Mouse (Mus musculus) liver, embryonic 13.5 days (tissue): ENCODE measurements around the gene Pde4b. TPM values are rescaled to one million over a fixed set of nuclear protein-coding genes. Genes with fewer than 3 reads are reported as not detected.

ENCODE experiments used
- ATAC-seq: fragments of 200-750 bp; cut with Nextera tagmentation; 2 replicates; pipeline ENCODE4 v1.8.0; 2017; ENCODE audit warnings: low read depth, mild to moderate bottlenecking, moderate number of reproducible peaks, moderate library complexity
- DNase-seq: peaks from one replicate; pipeline ENCODE4 v3.0.0; 2022
- H3K27ac ChIP-seq: fragments of 300-500 bp; sonication (generic); 2 replicates; pipeline ENCODE4 v1.5.1; 2015; ENCODE audit warnings: moderate library complexity, mild to moderate bottlenecking, inconsistent platforms
- H3K27me3 ChIP-seq: fragments of 300-500 bp; sonication (generic); 2 replicates; pipeline ENCODE4 v1.6.1; 2015; ENCODE audit warnings: mild to moderate bottlenecking, inconsistent platforms
- H3K36me3 ChIP-seq: fragments of 300-500 bp; sonication (generic); 2 replicates; pipeline ENCODE4 v1.6.1; 2015; ENCODE audit warnings: mild to moderate bottlenecking, inconsistent platforms
- H3K4me1 ChIP-seq: fragments of 300-500 bp; sonication (generic); replicated peaks from 2 replicates; pipeline ENCODE4 v1.6.1; 2015; ENCODE audit warnings: inconsistent platforms
- H3K4me2 ChIP-seq: fragments of 300-500 bp; sonication (generic); 2 replicates; pipeline ENCODE4 v1.6.1; 2015; ENCODE audit warnings: inconsistent platforms, mild to moderate bottlenecking, moderate library complexity
- H3K4me3 ChIP-seq: fragments of 300-500 bp; sonication (generic); replicated peaks from 2 replicates; pipeline ENCODE4 v1.5.1; 2015; ENCODE audit warnings: mild to moderate bottlenecking, inconsistent platforms
- H3K9ac ChIP-seq: fragments of 300-500 bp; sonication (generic); 2 replicates; pipeline ENCODE4 v1.6.1; 2015; ENCODE audit warnings: mild to moderate bottlenecking, inconsistent platforms
- H3K9me3 ChIP-seq: fragments of 300-500 bp; sonication (generic); replicated peaks from 2 replicates; pipeline ENCODE4 v1.6.1; 2016; ENCODE audit warnings: inconsistent platforms
- WGBS: fragments of 180-500 bp; shearing (Covaris S2); methylation state at CpG from one replicate; pipeline ENCODE4 v1.1.7; 2015; ENCODE audit not compliant: insufficient replicate concordance; 5-methylcytosine and 5-hydroxymethylcytosine counted together
- polyA plus RNA-seq: library from polyadenylated mRNA; unstranded; fragments of >200 nt; fragmentation: Nextera tagmentation; extraction: Ambion mirVana; gene quantifications from 2 replicates; pipeline ENCODE4 v1.2.1, GENCODE M21; 2015

The Pde4b gene
- polyA plus RNA-seq, 1 experiment from 2014 or later, result 2.2 TPM

DNA sequence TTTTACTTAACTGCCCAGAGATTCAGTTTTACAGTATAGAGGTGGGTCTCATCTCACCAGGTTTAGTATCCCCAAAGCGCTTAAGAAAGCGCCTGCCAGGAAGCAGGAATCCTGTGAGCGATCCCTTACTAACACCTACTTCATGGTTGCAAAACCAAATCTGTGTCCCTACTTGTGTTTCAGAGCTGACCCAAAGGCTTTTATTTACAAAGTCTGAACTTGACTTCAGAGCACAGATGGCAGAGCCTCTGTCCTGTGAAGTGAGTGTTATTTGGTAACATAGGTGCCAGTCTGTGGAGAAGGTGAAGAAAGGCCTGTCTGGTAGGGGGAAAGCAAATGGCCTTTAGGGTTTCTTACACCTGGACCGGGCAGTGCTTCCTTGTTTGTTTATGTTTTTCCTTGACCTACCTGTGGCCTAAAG, 486.0 kb downstream of the Pde4b start:
- H3K9me3 ChIP-seq, result no peaks in the 10 kb centered on the region

DNA sequence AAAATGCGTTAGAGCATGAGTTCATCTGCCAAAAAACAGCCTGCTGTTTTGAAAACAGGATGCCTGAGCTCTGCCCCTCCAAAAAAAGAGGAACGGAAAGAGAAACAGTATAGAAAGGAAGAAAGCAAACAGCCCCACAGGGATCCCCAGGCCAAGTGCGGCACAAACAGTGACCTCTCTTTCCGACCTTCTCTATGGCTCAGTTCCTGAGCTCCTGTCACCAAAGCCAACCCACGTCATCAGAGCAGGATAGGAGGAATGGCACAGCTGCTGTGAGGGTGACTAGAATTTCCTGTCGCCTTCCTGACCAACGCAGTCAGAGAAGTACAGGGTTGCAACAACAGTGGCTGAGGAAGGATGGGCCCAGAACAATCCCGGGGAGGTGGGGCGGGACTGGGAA, 486.9 kb downstream of the Pde4b start:
- no peak for ATAC-seq
- 32% methylated on average over 9 of the region's 9 CpGs for WGBS
- Histone ChIP-seq H3K36me3 (no peaks in the 10 kb centered on the region), H3K9me3 (no peaks in the 10 kb centered on the region), H3K27me3 (no peaks in the 10 kb centered on the region), H3K4me3 (no peak overlapping the region), H3K27ac (no peak overlapping the region), H3K9ac (no peak overlapping the region), H3K4me2 (0 out of 2 replicates have a peak overlapping the region, but pooled peaks have one; percentile 6), H3K4me1 (peaks cover 82% of the 10 kb centered on the region)
- no peak for DNase-seq

More for the DNA sequence above, 486.0 kb downstream of the Pde4b start:
- H3K4me3 ChIP-seq, result no peak overlapping the region
- 72% methylated on average over 4 of the region's 4 CpGs for whole genome bisulfite sequencing
- H3K4me2 ChIP-seq, result peak overlapping the region; percentile 65; the same call in 1 of the 2 replicates
- DNase-seq, result no peak
- no peak for ATAC-seq
- H3K4me1 ChIP-seq, result peaks cover 87% of the 10 kb centered on the region
- no peak overlapping the region for H3K9ac ChIP-seq
- no peaks in the 10 kb centered on the region for H3K27me3 ChIP-seq
- H3K27ac ChIP-seq, result no peak overlapping the region
- H3K36me3 ChIP-seq, result no peaks in the 10 kb centered on the region

DNA sequence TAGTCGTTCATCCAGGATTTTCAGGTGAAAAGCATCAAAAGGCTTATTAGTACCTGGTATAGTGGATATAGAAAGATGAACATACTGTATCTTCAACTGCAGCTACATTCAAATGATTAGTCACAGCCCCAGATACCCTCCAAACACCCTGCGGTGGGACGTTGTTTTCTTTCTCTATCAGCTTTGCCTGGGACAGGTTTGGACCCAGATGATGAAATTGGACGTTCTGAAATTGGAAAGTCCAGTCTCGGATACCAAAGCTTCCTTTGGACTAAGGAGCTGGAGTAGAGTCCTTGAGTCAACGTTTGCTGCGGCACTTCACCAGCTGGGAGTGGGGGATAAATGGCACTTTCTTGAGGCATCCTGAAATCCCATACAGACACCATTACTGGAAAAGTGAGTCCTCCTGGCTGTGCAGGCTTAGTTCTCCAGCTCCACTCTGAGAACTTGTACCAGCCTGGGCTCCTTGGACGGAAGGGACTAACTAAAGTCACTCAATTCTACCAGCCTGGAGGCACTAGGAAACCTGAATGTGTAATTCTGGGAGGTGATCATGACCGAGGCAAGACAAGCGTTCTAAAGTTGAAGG, 487.4 kb downstream of the Pde4b start:
- Histone ChIP-seq H3K36me3 (no peaks in the 10 kb centered on the region), H3K9me3 (no peaks in the 10 kb centered on the region), H3K27ac (no peak overlapping the region), H3K4me3 (no peak overlapping the region), H3K27me3 (no peaks in the 10 kb centered on the region), H3K4me1 (peaks cover 78% of the 10 kb centered on the region), H3K4me2 (no peak overlapping the region), H3K9ac (no peak overlapping the region)
- DNase-seq, result no peak
- 65% methylated on average over 10 of the region's 10 CpGs for WGBS
- no peak for ATAC-seq

DNA sequence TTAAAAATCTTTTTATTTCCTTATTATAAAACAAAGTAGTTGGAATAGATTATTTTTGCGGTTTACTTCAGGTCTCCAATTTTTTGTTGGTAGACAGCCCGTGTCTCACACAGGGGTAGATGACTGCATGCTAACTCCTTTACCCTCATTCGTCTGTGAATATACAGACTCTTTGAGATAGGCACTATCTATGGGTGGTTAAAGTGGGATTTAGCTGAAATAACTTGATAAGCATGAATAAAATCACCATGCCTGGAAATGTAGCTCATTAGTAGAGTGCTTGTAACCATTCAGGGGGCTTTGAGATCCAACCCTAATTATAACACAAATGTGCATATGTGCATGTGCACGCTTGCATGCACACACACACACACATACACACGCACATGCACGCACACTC, 488.8 kb downstream of the Pde4b start:
- H3K4me3 ChIP-seq, result no peak overlapping the region
- no peaks in the 10 kb centered on the region for H3K27me3 ChIP-seq
- H3K27ac ChIP-seq, result no peak overlapping the region
- no peak overlapping the region for H3K4me2 ChIP-seq
- no peaks in the 10 kb centered on the region for H3K36me3 ChIP-seq
- peak; percentile 39; the same call in 1 of the 2 replicates for ATAC-seq
- no peaks in the 10 kb centered on the region for H3K9me3 ChIP-seq
- H3K4me1 ChIP-seq, result peaks cover 83% of the 10 kb centered on the region
- no peak overlapping the region for H3K9ac ChIP-seq
- DNase-seq, result no peak
- 64% methylated on average over 6 of the region's 6 CpGs for whole genome bisulfite sequencing

DNA sequence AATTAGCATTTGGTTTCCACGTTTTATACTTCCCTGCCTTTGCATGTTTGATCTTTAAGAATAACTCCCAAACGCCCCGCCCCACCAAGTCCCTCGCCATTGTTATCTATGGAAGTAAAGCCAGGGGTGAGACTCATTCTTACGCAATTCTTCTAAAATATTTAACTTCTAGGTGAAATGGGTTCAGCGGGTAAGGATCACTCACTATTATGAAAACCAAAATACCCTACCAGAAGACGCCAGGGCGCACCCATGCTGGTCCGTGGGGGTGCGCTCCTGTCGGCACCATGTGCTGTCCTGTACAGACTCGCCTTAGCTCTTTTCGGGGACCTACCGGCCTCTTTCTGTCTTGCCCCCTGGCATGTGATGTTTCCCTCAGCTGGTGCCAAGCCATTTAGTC, 490.3 kb downstream of the Pde4b start:
- Histone ChIP-seq H3K9ac (no peak overlapping the region), H3K9me3 (no peaks in the 10 kb centered on the region), H3K36me3 (no peaks in the 10 kb centered on the region), H3K4me3 (no peak overlapping the region), H3K4me1 (peaks cover 76% of the 10 kb centered on the region), H3K27ac (no peak overlapping the region), H3K4me2 (no peak overlapping the region), H3K27me3 (no peaks in the 10 kb centered on the region)
- WGBS, result 65% methylated on average over 14 of the region's 14 CpGs
- no peak for ATAC-seq
- DNase-seq, result no peak

DNA sequence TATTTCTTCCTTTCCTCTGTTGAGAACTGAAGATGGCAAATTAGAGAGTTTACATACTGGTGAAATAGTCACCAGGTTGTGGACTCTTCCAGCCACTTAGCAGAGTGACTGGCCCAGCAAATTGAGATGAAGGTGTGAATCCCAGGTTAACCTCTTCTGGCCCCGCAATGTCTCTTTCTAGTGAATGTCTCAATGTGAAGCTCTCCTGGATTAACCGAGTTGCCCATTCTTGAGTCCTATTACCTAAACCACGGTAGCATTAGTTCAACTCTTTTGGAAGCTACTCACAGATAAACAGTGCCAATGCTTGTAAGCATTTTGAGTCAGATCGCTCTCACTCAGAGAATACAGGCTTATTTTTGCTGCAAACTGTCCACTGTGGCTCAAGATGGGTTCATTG, 491.7 kb downstream of the Pde4b start:
- no peak overlapping the region for H3K4me2 ChIP-seq
- no peaks in the 10 kb centered on the region for H3K27me3 ChIP-seq
- DNase-seq, result no peak
- peaks cover 63% of the 10 kb centered on the region for H3K4me1 ChIP-seq
- ATAC-seq, result no peak
- H3K9ac ChIP-seq, result no peak overlapping the region
- 64% methylated on average over 4 of the region's 4 CpGs for WGBS
- H3K9me3 ChIP-seq, result no peaks in the 10 kb centered on the region
- no peak overlapping the region for H3K4me3 ChIP-seq
- H3K27ac ChIP-seq, result no peak overlapping the region
- H3K36me3 ChIP-seq, result no peaks in the 10 kb centered on the region

DNA sequence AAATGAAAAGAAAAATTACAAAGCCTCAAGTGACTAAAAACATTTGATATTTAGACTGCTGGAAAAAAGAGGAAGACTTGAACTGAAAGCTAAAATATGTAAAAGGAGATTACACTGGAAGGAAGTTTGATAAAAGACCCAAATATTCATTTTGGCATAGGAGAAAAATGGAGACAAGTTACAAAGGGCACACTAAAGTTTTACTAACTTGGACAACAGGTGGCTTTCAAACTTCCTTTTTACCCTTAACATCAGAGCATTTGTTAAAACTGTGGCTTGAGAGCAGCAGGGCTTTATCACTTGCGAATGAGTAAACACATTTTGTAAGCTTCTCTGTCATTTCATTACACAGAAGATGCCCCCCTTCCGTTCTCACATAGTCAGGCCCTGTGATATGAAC, 492.4 kb downstream of the Pde4b start:
- ATAC-seq (no peak), DNase-seq (no peak)
- H3K27ac ChIP-seq, result peak overlapping the region; percentile 7; the same call in 1 of the 2 replicates

DNA sequence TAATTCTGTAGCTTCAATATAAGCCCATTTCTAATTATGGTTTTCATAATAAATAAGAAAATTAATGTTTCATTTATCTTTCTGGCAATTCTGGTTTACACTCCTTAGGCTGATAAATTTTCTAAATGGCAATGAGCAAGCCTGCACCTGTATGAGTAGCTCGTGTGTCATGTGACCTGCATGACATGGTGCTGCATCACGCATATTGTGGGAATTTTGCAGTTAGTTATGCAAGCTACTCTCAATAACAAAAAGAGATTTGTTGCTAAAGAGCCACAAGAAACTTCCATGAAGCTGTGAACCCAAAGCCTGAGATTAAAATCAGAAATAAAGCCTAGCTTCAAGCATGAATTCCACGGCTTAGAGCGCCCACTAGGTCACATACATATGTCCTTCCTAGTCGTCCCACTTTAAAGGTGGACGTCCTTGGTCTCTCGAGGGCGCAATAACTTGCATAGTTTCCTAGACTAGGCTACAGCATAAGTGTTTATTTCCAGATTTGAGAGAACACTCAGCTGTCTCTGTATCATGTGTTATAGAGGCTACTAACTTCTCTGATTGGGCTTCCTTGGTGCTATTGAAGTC, 494.9 kb downstream of the Pde4b start:
- Histone ChIP-seq H3K4me2 (no peak overlapping the region), H3K4me3 (no peak overlapping the region), H3K36me3 (no peaks in the 10 kb centered on the region), H3K4me1 (peaks cover 39% of the 10 kb centered on the region), H3K9me3 (no peaks in the 10 kb centered on the region), H3K9ac (no peak overlapping the region), H3K27ac (no peak overlapping the region), H3K27me3 (no peaks in the 10 kb centered on the region)
- DNase-seq (no peak), ATAC-seq (no peak)
- 79% methylated on average over 8 of the region's 8 CpGs for WGBS

More for the DNA sequence above, 492.4 kb downstream of the Pde4b start:
- H3K4me3 ChIP-seq, result no peak overlapping the region
- 18% methylated on average over 2 of the region's 2 CpGs for WGBS
- no peak overlapping the region for H3K4me2 ChIP-seq
- no peak overlapping the region for H3K9ac ChIP-seq
- no peaks in the 10 kb centered on the region for H3K36me3 ChIP-seq
- no peaks in the 10 kb centered on the region for H3K27me3 ChIP-seq
- H3K4me1 ChIP-seq, result peaks cover 59% of the 10 kb centered on the region
- H3K9me3 ChIP-seq, result no peaks in the 10 kb centered on the region

DNA sequence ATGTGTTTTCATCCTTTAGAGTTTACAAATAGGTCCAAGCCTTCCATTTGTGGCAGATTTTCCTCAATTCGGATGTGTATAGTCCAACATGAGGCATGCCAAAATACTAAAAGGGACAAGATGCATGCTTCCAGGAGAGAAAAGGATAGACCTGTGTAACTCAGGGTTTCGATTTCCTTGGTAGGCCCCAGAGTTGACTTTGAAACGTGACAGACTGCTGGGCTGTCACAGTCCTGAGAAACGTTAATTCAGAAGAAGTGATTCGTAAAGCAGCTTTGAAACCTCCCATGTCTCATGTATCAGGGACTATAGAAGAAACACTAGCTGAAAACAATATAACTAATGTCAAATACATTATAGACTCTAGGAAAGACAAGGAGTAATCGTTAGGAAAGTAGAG, 495.6 kb downstream of the Pde4b start:
- Histone ChIP-seq H3K27ac (no peak overlapping the region), H3K9ac (no peak overlapping the region), H3K36me3 (no peaks in the 10 kb centered on the region), H3K4me3 (no peak overlapping the region), H3K27me3 (no peaks in the 10 kb centered on the region), H3K4me1 (peaks cover 33% of the 10 kb centered on the region), H3K9me3 (no peaks in the 10 kb centered on the region), H3K4me2 (no peak overlapping the region)
- no peak for DNase-seq
- 59% methylated on average over 6 of the region's 6 CpGs for WGBS
- no peak for ATAC-seq

DNA sequence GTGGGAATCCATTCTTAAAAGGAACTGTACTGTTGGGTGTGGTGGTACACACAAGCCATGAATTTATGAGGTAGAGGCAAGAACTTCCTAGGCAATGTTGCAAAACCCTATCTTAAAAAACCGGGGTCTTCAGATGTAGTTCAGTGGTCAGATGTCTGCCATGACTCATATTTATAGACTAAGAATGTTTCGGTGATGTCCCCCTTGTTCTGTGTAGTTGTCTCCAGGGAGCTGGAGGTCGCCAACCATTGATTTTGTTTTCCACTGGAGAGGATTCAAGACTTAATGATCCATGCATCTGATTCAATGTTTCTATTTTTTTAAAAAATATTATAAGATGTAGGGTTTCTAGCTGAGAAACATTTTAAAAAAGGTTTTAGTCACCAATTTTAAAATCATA, 496.1 kb downstream of the Pde4b start:
- no peak overlapping the region for H3K27ac ChIP-seq
- H3K9ac ChIP-seq, result no peak overlapping the region
- H3K27me3 ChIP-seq, result no peaks in the 10 kb centered on the region
- H3K4me2 ChIP-seq, result no peak overlapping the region
- WGBS, result 64% methylated on average over 3 of the region's 3 CpGs
- no peak for DNase-seq
- H3K9me3 ChIP-seq, result no peaks in the 10 kb centered on the region
- H3K4me1 ChIP-seq, result peaks cover 34% of the 10 kb centered on the region
- ATAC-seq, result no peak
- no peaks in the 10 kb centered on the region for H3K36me3 ChIP-seq
- H3K4me3 ChIP-seq, result no peak overlapping the region

DNA sequence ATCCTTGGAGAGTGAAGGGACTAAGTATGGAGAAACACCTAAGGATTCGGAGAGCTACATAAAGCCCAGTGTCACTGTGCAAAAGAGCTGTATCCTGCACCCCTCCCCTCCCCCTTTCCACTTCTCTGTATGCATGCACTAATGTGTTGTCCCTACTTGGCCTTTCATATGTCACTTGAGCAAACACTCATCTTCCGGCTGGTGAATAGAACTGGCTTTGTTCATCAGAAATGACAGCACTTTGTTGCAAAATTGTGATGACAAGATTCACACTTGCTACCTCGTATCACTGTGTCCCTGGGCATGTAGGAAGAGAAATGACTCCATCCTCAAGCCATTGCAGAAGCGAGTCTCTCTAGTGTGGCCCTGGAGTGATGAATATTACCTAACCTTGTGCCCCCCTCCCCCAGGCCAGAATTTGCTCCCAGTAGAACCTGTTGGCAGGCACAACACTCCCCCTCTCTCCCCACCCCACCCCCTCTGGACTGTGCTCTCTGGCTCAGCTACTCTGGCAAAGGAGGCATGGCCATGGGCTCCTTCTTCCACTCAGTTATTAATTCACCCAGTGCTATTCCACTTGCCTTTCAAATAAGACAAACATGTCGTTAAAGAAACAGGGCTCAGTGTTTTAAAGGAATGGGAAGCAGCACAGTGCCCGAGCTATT, 497.4 kb downstream of the Pde4b start:
- ATAC-seq, result peak; percentile 41; the same call in 1 of the 2 replicates
- H3K9ac ChIP-seq, result no peak overlapping the region
- H3K27me3 ChIP-seq, result no peaks in the 10 kb centered on the region
- H3K4me3 ChIP-seq, result no peak overlapping the region
- no peak overlapping the region for H3K4me2 ChIP-seq
- peaks cover 41% of the 10 kb centered on the region for H3K4me1 ChIP-seq
- no peak for DNase-seq
- no peak overlapping the region for H3K27ac ChIP-seq
- 56% methylated on average over 6 of the region's 6 CpGs for WGBS
- no peaks in the 10 kb centered on the region for H3K9me3 ChIP-seq
- no peaks in the 10 kb centered on the region for H3K36me3 ChIP-seq

DNA sequence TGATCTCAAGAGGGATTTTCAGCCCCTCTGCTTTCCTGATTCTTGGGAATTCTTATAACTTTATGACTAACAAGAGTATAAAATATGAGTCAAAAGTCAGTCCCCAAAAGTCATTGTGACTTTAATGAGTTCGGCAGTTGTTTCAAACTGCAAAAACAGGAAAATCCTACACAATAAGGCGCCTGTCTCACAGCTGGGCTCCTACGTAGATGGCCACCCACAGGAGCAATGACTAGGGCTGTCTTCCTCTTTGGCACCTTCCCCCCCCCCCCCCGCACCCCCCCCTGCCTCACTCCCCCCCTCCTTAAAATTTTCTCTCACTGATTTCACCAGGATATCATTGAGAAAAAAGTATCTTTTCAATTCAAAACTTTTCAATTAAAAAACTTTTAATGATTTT, 498.2 kb downstream of the Pde4b start:
- DNase-seq, result no peak
- H3K27ac ChIP-seq, result no peak overlapping the region
- H3K4me1 ChIP-seq, result peaks cover 34% of the 10 kb centered on the region
- 45% methylated on average over 4 of the region's 4 CpGs for WGBS
- H3K4me3 ChIP-seq, result no peak overlapping the region
- ATAC-seq, result no peak
- H3K9ac ChIP-seq, result no peak overlapping the region
- no peaks in the 10 kb centered on the region for H3K9me3 ChIP-seq
- H3K36me3 ChIP-seq, result no peaks in the 10 kb centered on the region
- H3K4me2 ChIP-seq, result no peak overlapping the region
- no peaks in the 10 kb centered on the region for H3K27me3 ChIP-seq
